Mouse (Mus musculus) central nervous system, embryonic 14 days (tissue): ENCODE data around the gene Pdgfa. TPM values are rescaled to one million over a fixed set of nuclear protein-coding genes. Genes with fewer than 3 reads are reported as not detected.

Experiments
- polyA plus RNA-seq: library from polyadenylated mRNA; depleted of rRNA; stranded (reverse); fragments of >200 nt; gene quantifications from 2 replicates; pipeline ENCODE4 v1.2.3, GENCODE M21; 2012; rRNA removed

Gene Pdgfa
- polyA plus RNA-seq, result 10.9 and 16.0 TPM in 2 replicates

DNA sequence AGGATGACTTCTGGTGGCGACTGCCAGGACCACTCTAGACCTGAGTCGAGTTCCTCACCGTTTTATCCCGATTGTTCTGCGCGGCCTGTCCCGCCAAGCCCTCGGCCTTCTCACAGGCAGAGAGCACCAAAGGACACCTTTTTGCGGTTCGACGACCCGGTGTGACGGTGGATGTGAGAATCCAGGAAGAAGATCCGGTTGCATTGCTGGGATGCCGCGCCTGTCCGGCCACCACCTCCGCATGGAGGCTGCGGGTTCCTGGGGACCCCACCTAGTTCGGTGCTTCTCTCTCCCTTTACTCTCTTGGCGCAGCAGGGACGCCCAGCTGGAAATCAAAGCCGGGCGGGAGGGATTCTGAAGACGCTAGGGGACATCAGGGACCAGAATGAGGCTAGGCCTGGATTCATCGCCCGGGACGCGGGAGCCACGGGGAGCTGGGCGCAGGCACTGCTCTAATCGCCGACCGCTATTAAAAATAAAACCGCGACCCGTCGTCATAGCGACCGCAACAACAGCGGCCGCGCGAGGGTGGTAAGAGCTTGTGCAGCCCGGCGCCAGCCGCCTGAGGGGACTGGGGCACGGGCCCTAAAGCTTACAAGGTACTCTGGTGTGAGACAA, at the start of gene Pdgfa:
Gene Pdgfa, minus strand, starts transcription at position 200 of the 618 bp plus-strand sequence.

Other genes with a start within 250 kb of the Pdgfa start
- gene Fam20c, start 242.9 kb downstream of the Pdgfa start, polyA plus RNA-seq, result 51.2 and 55.3 TPM in 2 replicates
- gene Gm5294, start 177.3 kb downstream of the Pdgfa start, polyA plus RNA-seq, result 0.09 and 0.21 TPM in 2 replicates
- gene Prkar1b, start 152.6 kb upstream of the Pdgfa start, polyA plus RNA-seq, result 150 and 156 TPM in 2 replicates
- 11.2 and 11.5 TPM in 2 replicates for gene Dnaaf5, start 152.9 kb upstream of the Pdgfa start, polyA plus RNA-seq
- 71.3 and 75.2 TPM in 2 replicates for gene Sun1, start 203.3 kb upstream of the Pdgfa start, polyA plus RNA-seq